16 mouse cellular contexts compared by ENCODE assay signal in the genomic region with DNA sequence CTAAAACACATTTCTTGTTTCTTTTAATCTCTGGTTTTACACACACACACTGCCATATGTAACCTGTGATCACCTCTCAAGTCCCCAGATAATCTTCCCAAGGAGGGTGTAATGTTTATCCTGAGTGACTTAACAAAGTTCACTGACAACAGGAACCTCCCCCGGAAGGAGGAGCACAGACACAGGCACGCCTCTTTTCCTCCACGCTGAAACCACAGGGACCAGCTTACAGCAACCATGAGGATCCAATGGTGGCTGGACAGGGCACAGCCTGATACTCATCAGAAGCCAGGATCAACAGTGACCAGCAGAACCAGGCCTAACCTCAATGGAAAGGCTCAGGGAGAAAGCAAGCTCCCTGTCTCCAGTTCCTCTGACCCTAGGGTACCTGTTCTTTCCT.
"Had no signal": no experiment of that assay in that cellular context is flagged by ENCODE, and none has a peak within 500 bp of the region (broad histone marks: within the 10 kb centered on the region; RNA-seq: fewer than 3 reads in every experiment).

No protein-coding gene starts in this region.

- ATAC-seq: midbrain, embryonic 16.5 days had no signal

- H3K27ac ChIP-seq: layer of hippocampus, adult 2 months; limb, embryonic 12.5 days; liver, embryonic 13.5 days; midbrain, embryonic 12.5 days; neural tube, embryonic 13.5 days; stomach, embryonic 15.5 days had no signal

- H3K4me2 ChIP-seq: limb, embryonic 12.5 days; liver, embryonic 13.5 days; midbrain, embryonic 12.5 days; neural tube, embryonic 13.5 days; stomach, embryonic 15.5 days had no signal

- DNase-seq: kidney, adult 2 months; kidney, postnatal 10 days; kidney, postnatal 4 days; liver, embryonic 13.5 days; lung, adult 18-20 months; lung, postnatal 4 days; retina, postnatal 1 day; right cerebral cortex, postnatal 4 days; thymus, postnatal 36 days had no signal

- H3K9ac ChIP-seq: limb, embryonic 12.5 days; liver, embryonic 13.5 days; midbrain, embryonic 12.5 days; neural tube, embryonic 13.5 days; stomach, embryonic 15.5 days had no signal

- H3K4me1 ChIP-seq: limb, embryonic 12.5 days; liver, embryonic 13.5 days; midbrain, embryonic 12.5 days; neural tube, embryonic 13.5 days; stomach, embryonic 15.5 days had no signal

- H3K9me3 ChIP-seq: liver, embryonic 13.5 days; neural tube, embryonic 13.5 days; stomach, embryonic 15.5 days had no signal

- H3K36me3 ChIP-seq: liver, embryonic 13.5 days; stomach, embryonic 15.5 days had no signal

- H3K27me3 ChIP-seq: limb, embryonic 12.5 days; liver, embryonic 13.5 days; megakaryocyte, embryonic 14.5 days; midbrain, embryonic 12.5 days; neural tube, embryonic 13.5 days; stomach, embryonic 15.5 days had no signal

- H3K4me3 ChIP-seq: layer of hippocampus, adult 2 months; limb, embryonic 12.5 days; liver, embryonic 13.5 days; megakaryocyte, embryonic 14.5 days; midbrain, embryonic 12.5 days; neural tube, embryonic 13.5 days; stomach, embryonic 15.5 days had no signal
